Comparison of ENCODE assay signal across 9 mouse cellular contexts in the genomic region with DNA sequence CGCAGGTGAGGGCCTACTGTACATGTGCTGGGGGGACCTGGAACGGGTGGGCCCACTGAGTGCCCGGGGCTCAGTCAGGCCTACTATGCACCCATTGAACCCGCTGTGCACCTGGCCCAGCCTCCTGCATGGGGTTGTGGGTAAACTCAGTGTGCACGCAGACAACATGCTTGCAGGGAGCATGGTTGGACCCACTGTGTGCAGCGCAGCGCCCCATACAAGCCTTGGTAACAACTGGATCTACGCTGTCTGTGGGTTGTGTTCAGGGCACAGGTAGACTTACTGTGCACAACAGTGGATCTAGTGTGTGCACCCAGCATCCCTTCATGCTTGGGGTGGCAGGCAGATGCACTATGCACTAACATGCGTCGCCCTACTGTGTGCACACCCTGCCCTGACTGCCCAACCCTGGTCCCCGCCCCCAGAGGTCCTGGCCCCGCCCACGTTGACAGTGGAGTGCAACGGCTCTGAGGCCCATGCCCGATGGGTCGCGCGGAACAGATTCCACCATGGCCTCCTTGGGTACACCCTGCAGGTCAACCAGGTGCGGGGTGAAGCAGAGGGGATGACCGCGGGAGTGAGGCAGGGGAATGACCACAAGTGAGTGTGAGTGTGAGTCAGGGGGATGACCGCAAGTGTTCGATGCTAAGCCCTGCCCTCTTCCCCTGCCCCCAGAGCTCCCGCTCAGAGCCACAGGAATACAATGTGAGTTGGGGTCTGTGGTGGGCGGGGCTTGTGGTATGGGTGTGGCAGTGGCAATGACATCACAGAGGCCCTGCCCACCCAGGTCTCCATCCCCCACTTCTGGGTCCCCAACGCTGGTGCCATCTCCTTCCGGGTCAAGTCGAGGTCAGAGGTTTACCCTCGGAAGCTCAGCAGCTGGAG. TPM values are rescaled to one million over a fixed set of nuclear protein-coding genes. Genes with fewer than 3 reads are reported as not detected.
DNase-seq lines count a peak whose midpoint lies in the region.
"Had no signal": no experiment of that assay in that cellular context is flagged by ENCODE, and none has a peak within 500 bp of the region (broad histone marks: within the 10 kb centered on the region; RNA-seq: fewer than 3 reads in every experiment).

No protein-coding gene starts in this region.

- intact Hi-C loops in gastrocnemius, postnatal 14 days (cut with DNase I; ENCODE audit: low total_unique reads) = no loop called here

- DNase-seq in gastrocnemius, postnatal 14 days = peak; percentile 12
- DNase-seq in gastrocnemius, adult 18-20 months (ENCODE audit: low spot score) = no peak
- DNase-seq in right cerebral cortex, adult 18-20 months = peak; percentile 3
- no peak for DNase-seq in right cerebral cortex, postnatal 25 days
- peak; percentile 19 for DNase-seq in cerebellum, adult 9-10 months
- DNase-seq in thymus, postnatal 10 days (ENCODE audit: low spot score in 2 of 2) = peak; percentile 12 to 16
- DNase-seq in c-Kit-positive CD71-positive TER-119-positive erythroid progenitor cells, embryonic 14.5 days (ENCODE audit: low spot score) = no peak
- no peak for DNase-seq in adrenal gland, postnatal 36 days

RNA-seq across cellular contexts. Expression of a gene that starts 4.4 kb away (rescaled TPM):
- 1 to 10 TPM; 3.3 to 5.6 TPM for total RNA-seq in gastrocnemius, postnatal 14 days (2021)
- 1 to 10 TPM; 1.3 to 2.4 TPM for total RNA-seq in gastrocnemius, adult 18-20 months (2021)
- 10 to 100 TPM in 1 of 2 experiments, 1 to 10 TPM in 1; 7.2 to 11.7 TPM for total RNA-seq in adrenal gland, postnatal 36 days (2021)

RNA-seq across cellular contexts. Expression of a gene that starts 27.9 kb away (rescaled TPM):
- total RNA-seq in gastrocnemius, postnatal 14 days (2021) = not detected
- not detected for total RNA-seq in gastrocnemius, adult 18-20 months (2021)
- not detected for total RNA-seq in adrenal gland, postnatal 36 days (2021)
- total RNA-seq: megakaryocyte progenitor cell, adult 5-6 weeks had no signal

RNA-seq across cellular contexts. Expression of a gene that starts 50.6 kb away (rescaled TPM):
- not detected for total RNA-seq in gastrocnemius, postnatal 14 days (2021)
- total RNA-seq in gastrocnemius, adult 18-20 months (2021) = not detected
- total RNA-seq in adrenal gland, postnatal 36 days (2021) = not detected
- total RNA-seq: megakaryocyte progenitor cell, adult 5-6 weeks had no signal

Comparison
In these comparisons a context has a peak if more than half of its experiments do, and no peak if none do; other contexts are left out.
1. DNase-seq: peak in gastrocnemius, postnatal 14 days (single experiment), right cerebral cortex, adult 18-20 months (single experiment), cerebellum, adult 9-10 months (single experiment) and thymus, postnatal 10 days (2 of 2); none in gastrocnemius, adult 18-20 months (single experiment), right cerebral cortex, postnatal 25 days (single experiment), c-Kit-positive CD71-positive TER-119-positive erythroid progenitor cells, embryonic 14.5 days (single experiment) and adrenal gland, postnatal 36 days (0 of 2).